Mouse (Mus musculus): ENCODE data around the gene Bmf. TPM values are rescaled to one million over a fixed set of nuclear protein-coding genes. Genes with fewer than 3 reads are reported as not detected.
A peak's percentile ranks its signal among the peaks of the same experiment; 100 is the strongest.

The Bmf gene
- polyA plus RNA-seq, 1 experiment from 2014 or later = 4.4 TPM

- Histone ChIP-seq H3K27ac (ENCODE audit: low read length) (no peak overlapping the region), H3K36me3 (ENCODE audit: control insufficient read depth, insufficient read depth, low read length) (no peaks in the 10 kb centered on the region), H3K9ac (ENCODE audit: low read length) (no peak overlapping the region), H3K4me1 (ENCODE audit: control insufficient read depth, insufficient read depth, low read length) (peaks cover 26% of the 10 kb centered on the region), H3K27me3 (ENCODE audit: control insufficient read depth, insufficient read depth, low read length) (no peaks in the 10 kb centered on the region), H3K4me3 (replicated peaks; ENCODE audit: low read length) (no peak overlapping the region), H3K9me3 (replicated peaks; ENCODE audit: control insufficient read depth, low read length) (no peaks in the 10 kb centered on the region), H3K4me2 (ENCODE audit: low read depth, low read length) (no peak overlapping the region)
- WGBS = 75% methylated on average over 3 of the region's 3 CpGs
- no peak for ATAC-seq (ENCODE audit: insufficient read depth, low FRiP score)
Measured at GRCm38 (mm10) chr2:118524811-118525210, 24.7 kb downstream of the Bmf start.

- no peak overlapping the region for H3K9ac ChIP-seq (ENCODE audit: low read length)
- H3K9me3 ChIP-seq (replicated peaks; ENCODE audit: control insufficient read depth, low read length) = no peaks in the 10 kb centered on the region
- 54% methylated on average over 5 of the region's 5 CpGs for WGBS
- peaks cover 20% of the 10 kb centered on the region for H3K4me1 ChIP-seq (ENCODE audit: control insufficient read depth, insufficient read depth, low read length)
- no peak for ATAC-seq (ENCODE audit: insufficient read depth, low FRiP score)
- no peak overlapping the region for H3K4me3 ChIP-seq (replicated peaks; ENCODE audit: low read length)
- H3K4me2 ChIP-seq (ENCODE audit: low read depth, low read length) = no peak overlapping the region
- H3K36me3 ChIP-seq (ENCODE audit: control insufficient read depth, insufficient read depth, low read length) = no peaks in the 10 kb centered on the region
- H3K27me3 ChIP-seq (ENCODE audit: control insufficient read depth, insufficient read depth, low read length) = no peaks in the 10 kb centered on the region
- H3K27ac ChIP-seq (ENCODE audit: low read length) = no peak overlapping the region
Measured at GRCm38 (mm10) chr2:118523163-118523730, 26.2 kb downstream of the Bmf start.

GRCm38 (mm10) chr2:118522265-118522664 lies 27.2 kb downstream of the Bmf start:
- H3K36me3 ChIP-seq (ENCODE audit: control insufficient read depth, insufficient read depth, low read length) = no peaks in the 10 kb centered on the region
- H3K4me1 ChIP-seq (ENCODE audit: control insufficient read depth, insufficient read depth, low read length) = peaks cover 20% of the 10 kb centered on the region
- no peak overlapping the region for H3K4me2 ChIP-seq (ENCODE audit: low read depth, low read length)
- 13% methylated on average over 2 of the region's 2 CpGs for WGBS
- 0 out of 2 replicates have a peak, but pooled peaks have one; percentile 45 for ATAC-seq (ENCODE audit: insufficient read depth, low FRiP score)
- H3K27ac ChIP-seq (ENCODE audit: low read length) = peak overlapping the region; percentile 14; the same call in 1 of the 2 replicates
- H3K9me3 ChIP-seq (replicated peaks; ENCODE audit: control insufficient read depth, low read length) = no peaks in the 10 kb centered on the region
- H3K4me3 ChIP-seq (replicated peaks; ENCODE audit: low read length) = no peak overlapping the region
- H3K27me3 ChIP-seq (ENCODE audit: control insufficient read depth, insufficient read depth, low read length) = no peaks in the 10 kb centered on the region
- no peak overlapping the region for H3K9ac ChIP-seq (ENCODE audit: low read length)

GRCm38 (mm10) chr2:118520042-118520933 lies 29.2 kb downstream of the Bmf start:
- H3K4me3 ChIP-seq (replicated peaks; ENCODE audit: low read length) = no peak overlapping the region
- peak; percentile 89 for ATAC-seq (ENCODE audit: insufficient read depth, low FRiP score)
- no peaks in the 10 kb centered on the region for H3K27me3 ChIP-seq (ENCODE audit: control insufficient read depth, insufficient read depth, low read length)
- peak overlapping the region; percentile 23; the same call in 1 of the 2 replicates for H3K9ac ChIP-seq (ENCODE audit: low read length)
- H3K4me1 ChIP-seq (ENCODE audit: control insufficient read depth, insufficient read depth, low read length) = peaks cover 20% of the 10 kb centered on the region
- no peaks in the 10 kb centered on the region for H3K36me3 ChIP-seq (ENCODE audit: control insufficient read depth, insufficient read depth, low read length)
- H3K27ac ChIP-seq (ENCODE audit: low read length) = peak overlapping the region; percentile 71
- no peak overlapping the region; the same call in 1 of the 2 replicates for H3K4me2 ChIP-seq (ENCODE audit: low read depth, low read length)
- H3K9me3 ChIP-seq (replicated peaks; ENCODE audit: control insufficient read depth, low read length) = no peaks in the 10 kb centered on the region
- WGBS = 39% methylated on average over 9 of the region's 9 CpGs

- H3K9me3 ChIP-seq (replicated peaks; ENCODE audit: control insufficient read depth, low read length) = no peaks in the 10 kb centered on the region
- peaks cover 18% of the 10 kb centered on the region for H3K4me1 ChIP-seq (ENCODE audit: control insufficient read depth, insufficient read depth, low read length)
- no peaks in the 10 kb centered on the region for H3K27me3 ChIP-seq (ENCODE audit: control insufficient read depth, insufficient read depth, low read length)
- H3K27ac ChIP-seq (ENCODE audit: low read length) = no peak overlapping the region
- peak overlapping the region; percentile 28; the same call in 1 of the 2 replicates for H3K9ac ChIP-seq (ENCODE audit: low read length)
- no peak overlapping the region for H3K4me2 ChIP-seq (ENCODE audit: low read depth, low read length)
- 71% methylated on average over 16 of the region's 16 CpGs for WGBS
- no peaks in the 10 kb centered on the region for H3K36me3 ChIP-seq (ENCODE audit: control insufficient read depth, insufficient read depth, low read length)
- ATAC-seq (ENCODE audit: insufficient read depth, low FRiP score) = no peak
- no peak overlapping the region for H3K4me3 ChIP-seq (replicated peaks; ENCODE audit: low read length)
Measured at GRCm38 (mm10) chr2:118512418-118513377, 36.8 kb downstream of the Bmf start.

- H3K4me3 ChIP-seq (replicated peaks; ENCODE audit: low read length) = no peak overlapping the region
Measured at GRCm38 (mm10) chr2:118511779-118512417, 37.6 kb downstream of the Bmf start.

GRCm38 (mm10) chr2:118510447-118511310 lies 38.8 kb downstream of the Bmf start:
- 45% methylated on average over 29 of the region's 29 CpGs for WGBS
- Histone ChIP-seq H3K9me3 (replicated peaks; ENCODE audit: control insufficient read depth, low read length) (no peaks in the 10 kb centered on the region), H3K4me3 (replicated peaks; ENCODE audit: low read length) (no peak overlapping the region), H3K27me3 (ENCODE audit: control insufficient read depth, insufficient read depth, low read length) (no peaks in the 10 kb centered on the region), H3K36me3 (ENCODE audit: control insufficient read depth, insufficient read depth, low read length) (no peaks in the 10 kb centered on the region), H3K4me2 (ENCODE audit: low read depth, low read length) (peak overlapping the region; percentile 24), H3K9ac (ENCODE audit: low read length) (peak overlapping the region; percentile 46), H3K27ac (ENCODE audit: low read length) (peak overlapping the region; percentile 57), H3K4me1 (ENCODE audit: control insufficient read depth, insufficient read depth, low read length) (peaks cover 18% of the 10 kb centered on the region)
- peak; percentile 90 for ATAC-seq (ENCODE audit: insufficient read depth, low FRiP score)

More at GRCm38 (mm10) chr2:118511779-118512417, 37.6 kb downstream of the Bmf start:
- no peak for ATAC-seq (ENCODE audit: insufficient read depth, low FRiP score)
- no peaks in the 10 kb centered on the region for H3K36me3 ChIP-seq (ENCODE audit: control insufficient read depth, insufficient read depth, low read length)
- H3K27ac ChIP-seq (ENCODE audit: low read length) = no peak overlapping the region
- WGBS = 64% methylated on average over 11 of the region's 11 CpGs
- no peaks in the 10 kb centered on the region for H3K9me3 ChIP-seq (replicated peaks; ENCODE audit: control insufficient read depth, low read length)
- H3K27me3 ChIP-seq (ENCODE audit: control insufficient read depth, insufficient read depth, low read length) = no peaks in the 10 kb centered on the region
- no peak overlapping the region for H3K4me2 ChIP-seq (ENCODE audit: low read depth, low read length)
- peaks cover 18% of the 10 kb centered on the region for H3K4me1 ChIP-seq (ENCODE audit: control insufficient read depth, insufficient read depth, low read length)
- H3K9ac ChIP-seq (ENCODE audit: low read length) = peak overlapping the region; percentile 28; the same call in 1 of the 2 replicates

Measured in stomach, embryonic 16.5 days (tissue).